Mouse (Mus musculus) E14TG2a.4 (cell line): ENCODE data around the gene Teddm3.

ENCODE experiments used
- CTCF ChIP-seq: conservative IDR thresholded peaks from 2 replicates; pipeline ENCODE4 v1.5.1; 2014; ENCODE audit warnings: low read length
- NANOG ChIP-seq: IDR thresholded peaks from 2 replicates; pipeline ENCODE4 v1.6.1; 2014; ENCODE audit warnings: borderline replicate concordance, low read length, mixed read lengths
- POU5F1 ChIP-seq: IDR thresholded peaks from 2 replicates; pipeline ENCODE4 v1.6.1; 2014; ENCODE audit warnings: low read length, borderline replicate concordance

DNA sequence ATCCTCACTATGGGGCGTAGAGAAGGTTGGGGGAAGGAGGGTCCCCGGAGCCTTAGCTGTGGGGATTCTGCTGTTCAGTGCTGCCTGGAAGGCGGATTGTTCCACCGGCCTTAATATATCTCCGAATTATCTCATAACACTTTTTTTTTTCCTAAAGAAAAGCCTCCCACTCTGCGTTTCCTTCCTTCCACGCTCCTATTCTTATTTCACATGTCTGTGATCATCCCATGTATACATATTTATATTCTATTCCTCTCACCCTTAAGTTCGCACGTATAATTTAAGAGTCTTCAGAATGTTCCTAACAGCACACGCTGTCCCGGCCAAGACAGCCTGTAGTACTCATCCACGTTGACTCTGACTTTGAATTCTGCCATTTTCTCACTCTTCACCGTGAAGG is 14.9 kb upstream of the Teddm3 start:
- no peak for TF ChIP-seq CTCF
- no peak for TF ChIP-seq NANOG
- TF ChIP-seq POU5F1, result no peak
